Mouse (Mus musculus) hindlimb bud, embryonic 11.5 days (tissue): Measurements from ENCODE around the gene Mmaa.
A peak's percentile ranks its signal among the peaks of the same experiment; 100 is the strongest.

Source experiments
- DNase-seq: peaks from one replicate; pipeline ENCODE4 v3.0.0-alpha.2; 2012; ENCODE audit warnings: low read depth, low spot score; ENCODE audit errors: extremely low spot score

Mmaa gene

DNA sequence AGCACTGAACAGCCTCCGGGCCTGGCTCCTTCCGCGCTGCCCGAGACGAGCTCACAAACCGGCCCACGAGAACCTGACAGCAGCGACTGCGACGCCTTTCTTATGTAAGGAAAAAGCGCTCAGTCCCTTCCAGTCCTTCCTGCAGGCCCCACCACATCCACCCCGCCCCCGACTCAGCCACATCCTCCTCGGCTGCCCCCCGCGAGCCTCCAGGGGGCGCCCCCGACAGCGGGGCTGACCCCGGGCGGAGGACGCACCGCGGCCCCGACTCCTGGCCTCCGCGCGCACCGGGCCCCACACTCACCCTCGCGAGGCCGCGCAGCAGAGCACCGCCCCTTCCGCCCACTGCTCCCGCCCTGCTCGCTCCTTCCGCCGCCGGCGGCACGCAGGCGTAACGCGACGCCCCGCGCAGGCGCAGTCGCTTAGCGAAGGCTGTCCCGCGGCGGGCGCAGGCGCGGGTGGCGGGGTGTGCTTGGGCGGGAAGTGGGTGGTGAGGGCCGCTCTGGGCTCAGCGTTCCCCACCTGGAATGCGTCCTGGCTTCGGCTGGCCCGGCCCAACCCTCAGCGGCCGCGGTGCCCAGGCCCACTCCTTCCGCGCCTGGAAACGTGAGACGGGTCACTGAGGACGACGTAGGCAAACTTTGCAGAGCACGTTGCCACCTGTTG is at the start of gene Mmaa:
Mmaa (minus strand) TSS at position 328 of the 666 bp plus-strand sequence.
- peak; percentile 80 for DNase-seq

DNA sequence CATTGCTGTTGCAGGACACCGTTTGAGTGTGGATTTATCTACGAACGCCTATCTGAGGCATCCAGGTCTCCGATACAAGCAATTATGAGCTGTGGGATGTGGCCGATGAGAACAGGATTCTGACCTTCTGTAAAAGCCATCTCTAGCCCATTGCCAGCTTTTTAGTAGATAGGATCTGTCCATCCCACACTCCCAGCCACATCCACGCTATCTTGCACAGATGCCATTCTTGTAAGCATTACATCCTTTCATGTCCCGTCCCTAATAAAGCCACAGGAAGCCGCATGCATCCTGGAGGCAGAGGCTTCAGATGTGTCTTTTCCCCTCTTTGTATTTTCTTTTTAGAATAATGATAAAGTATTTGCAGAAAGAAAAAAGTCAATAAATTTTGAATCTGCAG is 46.5 kb upstream of the Mmaa start:
- DNase-seq = no peak

DNA sequence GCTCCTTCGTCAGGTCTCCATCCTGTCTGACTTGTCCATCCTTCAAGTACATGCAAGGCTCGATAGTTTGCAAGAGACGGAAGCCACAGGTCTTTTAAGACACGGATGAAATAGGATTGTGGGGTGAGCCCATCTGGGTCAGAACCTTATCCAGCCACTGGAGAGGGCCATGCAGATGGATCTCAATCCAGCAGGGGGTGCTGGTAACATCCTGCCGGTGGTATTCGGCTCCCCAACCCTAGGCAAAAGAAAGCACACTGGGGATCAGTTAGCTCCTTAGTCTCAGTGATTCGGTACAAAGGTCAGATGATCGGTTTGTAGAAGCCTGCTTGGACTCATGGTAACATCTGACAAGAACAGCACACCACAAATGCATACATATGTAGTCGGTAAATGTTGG is 44.8 kb upstream of the Mmaa start:
- DNase-seq = no peak

DNA sequence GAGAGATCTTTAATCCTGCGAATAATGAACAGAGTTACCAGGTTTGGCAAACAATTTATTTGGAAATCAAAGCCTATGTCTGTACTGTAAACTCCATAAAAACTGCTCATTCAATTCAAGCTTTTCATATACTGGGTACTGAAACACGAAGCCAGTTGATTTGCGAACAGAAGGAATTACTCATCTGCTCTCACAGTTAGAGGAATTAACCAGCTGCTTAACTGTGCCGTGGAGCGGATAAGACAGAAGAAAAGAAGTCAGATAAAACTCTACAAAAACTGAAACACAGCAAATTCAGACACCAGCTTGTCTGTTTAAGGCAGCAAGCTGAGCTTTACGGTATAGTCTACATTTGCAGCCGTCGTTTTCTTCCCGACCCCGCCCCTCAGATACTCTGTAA is 43.9 kb upstream of the Mmaa start:
- DNase-seq = no peak

DNA sequence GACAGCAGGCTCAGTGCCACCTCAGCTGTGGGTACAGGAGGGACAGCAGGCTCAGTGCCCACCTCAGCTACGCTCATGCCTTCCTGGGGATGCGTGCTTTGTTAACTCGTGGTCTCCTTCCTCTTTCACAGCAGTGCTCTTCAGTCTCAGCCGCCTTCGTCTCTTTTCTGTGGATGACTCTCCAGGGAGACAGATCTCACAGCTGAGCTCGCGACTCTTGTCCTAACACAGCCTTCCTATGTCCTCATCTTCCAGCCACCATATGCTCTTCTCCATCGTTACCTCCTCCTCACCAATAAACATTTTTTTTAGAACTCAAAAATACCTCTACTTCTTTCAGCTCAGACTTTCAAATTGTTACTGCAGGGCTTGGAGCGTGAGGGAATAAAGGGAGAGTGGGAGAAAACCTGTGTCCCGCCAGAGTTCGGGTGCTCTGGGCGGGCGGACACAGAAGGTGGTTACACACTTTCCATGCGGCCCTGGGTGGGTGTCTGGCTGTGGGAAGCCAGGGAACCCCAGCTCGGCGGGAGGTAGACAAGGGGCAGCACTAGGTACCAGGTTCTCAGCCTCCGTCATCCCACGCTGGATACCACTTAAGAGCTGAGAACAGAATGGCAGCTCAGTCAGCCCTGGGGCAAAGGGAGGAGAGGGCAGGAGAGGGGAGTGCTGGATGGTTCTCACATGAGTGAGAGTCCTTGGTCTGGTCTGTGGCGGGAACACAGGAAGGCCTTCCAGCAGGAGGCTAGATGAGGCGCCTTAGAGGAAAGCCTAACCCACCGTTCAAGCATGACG is 37.6 kb upstream of the Mmaa start:
- no peak for DNase-seq

DNA sequence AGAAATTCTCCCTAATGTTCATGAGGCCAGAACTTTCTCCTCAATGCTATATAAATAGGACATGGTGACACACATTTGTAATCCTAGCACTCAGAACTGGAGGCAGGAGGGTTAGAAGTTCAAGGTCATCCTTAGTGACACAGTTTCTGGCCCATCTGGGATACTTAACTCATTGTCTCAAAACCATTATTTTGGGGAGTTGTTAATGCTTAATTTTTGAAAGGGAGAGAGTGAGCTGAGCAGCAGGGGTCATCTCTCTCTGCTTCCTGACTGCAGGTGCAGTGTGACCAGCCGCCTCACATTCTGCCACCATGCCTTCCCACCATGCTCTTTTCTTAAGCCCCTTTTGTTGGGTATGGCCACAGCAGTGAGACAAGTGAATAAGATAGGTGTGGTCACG is 36.8 kb upstream of the Mmaa start:
- no peak for DNase-seq

DNA sequence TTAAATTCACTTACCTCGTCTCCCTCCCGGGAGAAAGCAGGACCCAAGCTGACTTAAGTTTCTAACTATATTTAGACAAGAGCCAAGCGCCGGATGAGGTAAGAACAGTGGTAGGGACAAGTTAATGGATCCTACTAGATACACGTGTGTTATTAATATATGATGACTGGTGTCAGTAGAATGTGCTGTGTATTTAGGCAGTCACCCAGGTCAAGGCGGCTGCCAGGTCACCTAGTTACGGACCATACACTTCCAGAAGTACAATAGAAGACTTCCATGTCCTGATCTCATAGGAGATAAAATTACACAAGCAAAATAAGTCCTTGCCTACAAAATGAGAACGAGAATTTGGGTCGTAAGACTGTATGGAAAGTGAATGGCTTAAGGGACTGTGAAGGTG is 36.3 kb upstream of the Mmaa start:
- no peak for DNase-seq

DNA sequence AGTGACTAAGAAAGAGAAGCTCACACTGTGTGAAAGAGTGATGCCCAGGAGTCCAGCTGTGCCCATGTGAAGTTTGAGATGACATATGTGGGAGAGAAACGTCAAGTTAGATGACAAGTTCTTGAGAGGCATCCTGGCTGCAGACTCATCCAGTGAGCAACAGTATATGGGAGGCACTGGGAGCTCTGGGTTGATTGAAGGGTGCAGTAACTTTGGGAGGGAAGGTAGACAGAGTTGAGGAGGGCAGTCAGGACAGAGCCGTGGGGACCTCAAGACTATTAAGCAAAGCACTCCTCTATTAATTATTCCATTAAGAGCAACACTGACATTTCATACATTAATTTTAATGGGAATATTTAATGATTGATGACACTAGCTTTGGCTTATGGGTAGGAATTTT is 35.0 kb upstream of the Mmaa start:
- DNase-seq = no peak

DNA sequence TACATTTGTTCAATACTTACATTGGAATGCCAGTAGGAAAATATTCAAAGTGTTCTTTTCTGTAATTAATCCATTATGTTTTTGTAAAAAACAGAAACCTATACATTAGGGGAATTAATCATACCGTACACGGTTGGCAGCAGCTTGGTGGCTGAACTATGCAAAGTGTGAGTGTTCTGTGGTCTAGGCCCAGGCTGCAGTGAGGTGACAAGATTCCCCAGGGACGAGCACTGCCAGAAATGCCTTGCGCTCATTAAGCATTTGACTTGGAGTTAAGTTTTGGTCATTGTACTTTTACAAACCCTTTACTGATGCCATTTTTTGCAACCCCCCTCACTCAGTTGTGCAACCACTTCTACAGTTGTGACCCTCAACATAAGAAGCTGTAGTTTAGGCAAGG is 34.4 kb upstream of the Mmaa start:
- no peak for DNase-seq

DNA sequence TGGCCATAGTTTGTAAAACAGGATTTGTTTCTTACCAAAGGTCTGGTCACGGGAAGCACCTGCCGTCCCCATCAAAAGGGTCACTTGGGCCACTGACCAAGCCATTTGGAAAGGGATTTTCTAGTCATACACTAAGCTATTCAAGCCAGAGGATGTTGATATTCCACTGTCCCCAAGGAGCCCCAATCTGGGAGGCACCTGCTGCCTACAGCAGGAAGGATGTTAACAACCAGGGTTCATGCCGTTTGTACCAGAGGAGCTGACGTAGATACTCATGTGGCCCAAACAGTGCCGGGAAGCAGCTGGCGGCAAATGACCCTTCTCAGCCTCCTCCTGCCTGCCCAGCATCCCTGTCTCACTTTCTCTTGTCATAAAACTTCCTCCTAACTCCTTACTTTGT is 30.8 kb upstream of the Mmaa start:
- no peak for DNase-seq

DNA sequence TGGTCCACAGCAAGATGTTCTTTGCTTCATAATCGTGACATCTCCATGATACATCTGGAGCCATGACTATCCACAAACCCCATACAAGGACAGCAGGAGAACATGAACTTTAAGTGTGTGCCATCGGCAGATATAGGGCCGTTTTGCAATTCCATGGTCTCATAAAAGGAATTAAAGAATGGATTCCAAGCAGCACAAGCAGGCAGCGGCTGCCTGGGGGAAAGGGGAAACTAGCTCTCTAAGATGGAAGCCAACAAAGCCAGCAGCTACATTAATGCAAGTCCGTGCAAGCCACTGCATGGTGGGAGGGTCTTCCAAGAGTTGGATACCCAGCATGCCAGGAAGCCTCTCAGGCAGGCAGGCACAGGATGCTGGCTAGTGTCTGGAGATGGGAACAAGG is 30.2 kb upstream of the Mmaa start:
- DNase-seq = no peak

DNA sequence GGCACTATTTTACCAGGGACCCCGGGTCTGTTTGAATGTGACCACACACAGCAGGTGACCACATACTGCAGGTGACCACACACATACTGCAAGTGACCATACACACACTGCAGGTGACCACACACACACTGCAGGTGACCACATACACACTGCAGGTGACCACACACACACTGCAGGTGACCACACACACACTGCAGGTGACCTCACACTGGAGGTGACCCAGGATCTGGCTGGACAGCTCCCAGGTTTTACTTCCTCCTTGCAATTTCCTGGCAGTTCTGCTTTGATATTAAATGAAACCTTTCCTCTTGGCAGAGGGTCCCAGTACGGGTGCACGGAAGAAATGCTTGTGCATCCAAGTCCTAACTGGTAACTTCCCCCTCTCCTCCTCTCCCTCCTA is 29.3 kb upstream of the Mmaa start:
- no peak for DNase-seq

DNA sequence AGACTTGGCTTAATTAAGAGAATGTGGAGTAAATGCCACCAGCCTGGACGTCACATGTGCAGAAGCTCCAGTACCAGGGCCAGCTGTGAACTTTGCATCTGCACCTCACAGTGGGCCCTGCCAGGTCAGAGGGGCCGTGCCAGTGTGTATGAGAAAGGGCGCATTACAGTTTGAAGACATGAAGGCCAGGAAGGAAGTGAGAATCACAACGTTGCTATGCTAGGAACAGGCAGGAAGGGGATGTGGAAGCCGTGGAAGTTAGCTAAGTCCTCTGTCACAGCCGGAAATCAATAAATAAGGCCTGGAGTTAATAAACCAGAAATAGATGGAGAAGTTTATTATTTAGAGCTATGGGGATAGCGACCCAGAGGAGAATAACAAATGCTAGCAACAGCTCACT is 28.4 kb upstream of the Mmaa start:
- no peak for DNase-seq

DNA sequence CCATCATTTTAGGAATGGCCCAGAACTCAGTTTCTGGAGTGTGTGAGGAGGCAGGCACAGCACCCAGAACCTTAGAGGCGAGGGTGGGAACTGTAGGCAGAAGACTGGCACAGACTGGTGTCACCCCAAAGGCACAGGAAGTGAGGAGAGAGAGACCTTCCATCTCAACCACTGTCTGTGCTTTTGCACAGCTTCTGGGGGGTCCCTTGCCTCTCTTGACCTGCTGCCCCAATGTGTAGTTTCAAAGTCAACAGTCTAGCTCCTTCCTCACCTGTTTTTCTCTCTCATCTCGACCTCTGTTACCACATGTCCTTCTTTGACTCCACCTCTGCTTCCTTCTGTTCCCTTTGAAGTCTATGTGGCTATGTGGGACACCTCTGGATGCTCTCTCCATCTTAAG is 16.1 kb upstream of the Mmaa start:
- DNase-seq = no peak

DNA sequence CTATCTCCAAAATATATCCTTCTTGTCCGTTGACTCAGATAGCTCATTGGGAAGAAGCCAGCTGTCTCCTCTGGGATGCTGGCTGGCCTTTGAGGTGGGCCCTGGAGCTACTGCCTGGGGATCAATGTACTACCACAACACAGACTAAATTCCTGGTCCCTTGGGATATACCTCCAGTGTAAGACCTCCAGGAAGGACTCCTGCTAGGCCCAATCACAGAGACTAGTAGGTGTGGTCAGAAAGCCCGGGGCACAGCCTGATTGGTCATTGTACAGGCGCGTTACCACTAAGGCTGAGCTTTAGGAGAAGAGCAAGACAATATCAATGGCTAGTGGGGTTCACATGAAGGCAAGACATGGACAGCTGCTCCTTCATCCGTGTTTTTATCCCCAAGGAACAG is 11.2 kb upstream of the Mmaa start:
- no peak for DNase-seq

DNA sequence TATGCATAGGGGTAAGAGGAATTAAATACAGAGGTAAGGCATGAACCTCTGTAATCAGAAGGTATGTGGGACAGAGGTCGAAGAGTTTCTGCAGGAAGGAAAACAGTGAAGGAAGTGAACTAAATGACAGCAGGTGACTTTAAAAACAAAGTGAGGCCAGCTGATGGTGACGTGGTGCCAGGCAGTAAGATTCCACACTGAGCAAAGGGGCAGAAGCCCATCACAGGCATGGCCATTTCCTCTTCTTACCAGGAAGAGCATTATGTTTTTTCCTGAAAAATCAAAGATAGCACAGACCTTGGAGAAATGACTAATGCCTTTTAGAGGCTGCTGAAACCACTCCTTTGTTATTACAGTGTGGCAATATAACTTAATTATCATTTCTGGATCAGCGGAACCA is 6.8 kb upstream of the Mmaa start:
- no peak for DNase-seq

DNA sequence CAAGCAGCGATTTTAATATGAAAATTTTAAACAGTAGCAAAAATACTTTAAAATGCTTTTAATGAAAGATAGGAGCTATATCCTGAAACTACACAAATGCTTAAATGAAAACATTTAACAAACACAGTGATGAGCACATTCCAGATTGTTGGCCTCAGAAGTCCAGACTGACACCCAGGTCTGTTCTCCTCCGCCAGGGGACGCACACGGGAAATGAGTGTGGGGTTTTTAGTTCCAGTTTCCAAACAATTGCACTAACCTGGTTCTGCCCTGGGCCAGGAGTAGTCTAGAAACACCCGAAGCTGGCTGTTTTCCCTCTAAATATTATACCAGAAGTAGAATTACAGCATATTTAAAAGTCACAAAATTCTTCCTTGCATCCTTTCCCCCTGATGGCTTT is 5.0 kb upstream of the Mmaa start:
- no peak for DNase-seq

DNA sequence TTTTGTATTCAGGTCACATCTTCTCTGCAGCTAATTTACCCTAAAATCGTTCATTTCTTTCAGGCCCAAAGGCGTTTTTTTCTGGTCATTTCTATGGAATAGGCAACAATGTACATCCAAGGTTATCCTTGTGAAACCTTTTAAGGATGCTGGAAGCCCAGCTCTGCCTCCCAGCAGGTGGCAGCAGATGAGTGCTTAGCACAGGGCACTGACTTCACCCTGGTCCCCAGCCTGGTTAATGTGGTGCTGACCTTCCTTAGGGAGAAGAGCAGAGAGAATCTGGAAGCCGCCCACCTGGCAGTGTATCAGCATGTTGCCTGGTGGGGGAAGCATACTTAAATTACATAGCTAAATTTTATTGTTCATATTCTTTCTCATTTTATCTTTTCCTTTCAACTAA is 3.0 kb upstream of the Mmaa start:
- DNase-seq = no peak

DNA sequence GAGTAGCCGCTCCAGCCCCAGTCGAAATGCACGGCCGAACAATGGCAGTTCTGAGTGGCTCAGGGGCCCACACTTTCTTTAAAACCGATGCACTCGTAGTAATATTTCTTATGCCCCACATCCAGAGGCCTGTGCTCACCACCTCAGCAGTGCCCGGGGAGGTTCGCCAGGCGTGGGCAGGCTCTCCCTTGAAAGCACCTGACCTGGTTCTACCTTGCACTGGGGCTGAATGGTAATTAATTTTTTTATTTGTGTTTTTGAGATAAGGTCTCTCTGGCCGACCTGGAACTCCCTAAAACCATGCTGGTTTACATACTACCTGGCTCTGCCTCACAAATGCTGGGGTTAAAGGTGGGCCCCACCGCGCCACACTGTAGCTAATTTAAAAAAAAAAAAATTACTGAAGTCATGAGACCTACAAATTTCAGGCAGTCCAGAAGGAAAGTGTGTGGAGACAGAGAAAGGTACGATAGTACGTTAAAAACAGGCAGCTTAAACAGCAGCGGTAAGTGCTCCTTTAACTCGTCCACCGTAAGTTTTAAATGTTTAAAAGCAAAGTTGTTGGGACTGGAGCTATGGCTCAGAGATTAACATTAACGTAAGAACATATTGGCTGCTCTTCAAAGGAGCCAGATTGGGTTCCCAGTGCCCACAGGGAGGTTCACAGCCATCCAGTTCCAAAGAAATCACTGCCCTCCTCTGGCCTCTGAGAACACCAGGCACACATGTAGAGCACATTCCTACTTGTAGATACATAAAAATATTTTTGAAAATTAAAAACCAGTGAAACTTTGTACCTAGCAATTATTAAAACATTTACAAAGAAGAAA is 754 bp upstream of the Mmaa start:
- DNase-seq = no peak

DNA sequence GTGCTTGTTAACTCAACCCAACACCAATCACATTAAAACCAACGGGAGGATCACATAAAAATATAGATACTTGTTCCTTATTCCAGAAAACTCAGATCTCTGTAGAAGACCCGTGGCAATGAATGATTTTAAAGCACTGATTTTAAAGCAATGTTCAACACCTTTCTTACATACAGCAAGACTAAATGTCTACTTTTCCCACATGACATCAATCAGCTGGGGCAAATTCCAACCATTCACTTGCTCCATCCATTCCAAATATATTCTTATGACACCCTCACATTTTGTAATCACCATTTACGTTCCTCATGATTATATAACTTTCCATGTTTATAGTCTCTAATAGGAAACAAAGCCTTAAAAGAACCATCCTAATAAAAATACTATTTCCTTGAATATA is 896 bp downstream of the Mmaa start:
- DNase-seq = no peak

DNA sequence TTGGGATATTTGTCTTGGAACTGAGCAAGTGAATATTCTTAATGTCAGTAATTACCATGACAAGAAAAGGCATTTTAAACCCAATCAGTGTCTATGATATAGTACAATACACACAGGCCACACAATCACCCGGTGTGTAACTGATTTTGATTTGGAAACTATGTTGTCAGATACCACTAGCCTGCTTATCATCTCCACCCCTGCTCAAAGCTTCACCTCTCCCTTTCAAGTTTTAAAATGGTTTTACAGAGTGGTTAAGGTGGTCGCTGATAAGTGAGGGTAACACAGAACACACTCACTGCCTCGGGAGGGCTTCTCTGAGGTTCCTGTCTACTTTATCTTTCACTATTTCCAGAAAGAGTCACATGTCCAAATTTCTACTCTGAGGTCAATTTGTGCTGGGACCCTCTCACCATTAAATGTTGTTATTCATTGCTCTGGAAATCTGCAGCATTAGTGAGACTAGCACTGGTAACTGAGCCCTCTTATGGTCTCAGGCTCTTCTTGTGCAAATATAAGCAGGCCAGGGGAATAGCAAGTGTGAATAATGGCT is 1.9 kb downstream of the Mmaa start:
- no peak for DNase-seq

DNA sequence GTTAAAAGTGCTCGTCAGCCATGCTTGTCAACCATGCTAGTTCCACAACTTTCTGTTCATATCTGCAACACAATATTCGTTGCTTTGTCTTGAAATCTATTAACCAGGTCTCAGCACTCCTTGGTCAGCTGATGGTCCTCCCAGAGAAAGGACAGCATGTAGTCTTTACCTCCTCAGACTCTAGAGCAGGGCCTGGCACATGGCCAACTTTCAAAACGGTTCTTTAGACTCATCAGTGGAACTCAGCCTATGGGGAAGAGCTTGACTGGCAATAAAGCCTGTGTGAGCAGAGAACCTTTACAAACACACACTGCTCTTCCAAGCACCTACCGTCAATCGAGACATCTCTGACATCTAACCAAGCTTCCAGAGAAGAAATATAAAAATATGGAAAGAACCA is 5.1 kb downstream of the Mmaa start:
- DNase-seq = no peak
